Mouse (Mus musculus): ENCODE data around the gene Chd3. TPM values are rescaled to one million over a fixed set of nuclear protein-coding genes. Genes with fewer than 3 reads are reported as not detected.

Chd3 gene
- total and polyA plus RNA-seq, 2 experiments from 2014 or later = 58.9 to 298 TPM

DNA sequence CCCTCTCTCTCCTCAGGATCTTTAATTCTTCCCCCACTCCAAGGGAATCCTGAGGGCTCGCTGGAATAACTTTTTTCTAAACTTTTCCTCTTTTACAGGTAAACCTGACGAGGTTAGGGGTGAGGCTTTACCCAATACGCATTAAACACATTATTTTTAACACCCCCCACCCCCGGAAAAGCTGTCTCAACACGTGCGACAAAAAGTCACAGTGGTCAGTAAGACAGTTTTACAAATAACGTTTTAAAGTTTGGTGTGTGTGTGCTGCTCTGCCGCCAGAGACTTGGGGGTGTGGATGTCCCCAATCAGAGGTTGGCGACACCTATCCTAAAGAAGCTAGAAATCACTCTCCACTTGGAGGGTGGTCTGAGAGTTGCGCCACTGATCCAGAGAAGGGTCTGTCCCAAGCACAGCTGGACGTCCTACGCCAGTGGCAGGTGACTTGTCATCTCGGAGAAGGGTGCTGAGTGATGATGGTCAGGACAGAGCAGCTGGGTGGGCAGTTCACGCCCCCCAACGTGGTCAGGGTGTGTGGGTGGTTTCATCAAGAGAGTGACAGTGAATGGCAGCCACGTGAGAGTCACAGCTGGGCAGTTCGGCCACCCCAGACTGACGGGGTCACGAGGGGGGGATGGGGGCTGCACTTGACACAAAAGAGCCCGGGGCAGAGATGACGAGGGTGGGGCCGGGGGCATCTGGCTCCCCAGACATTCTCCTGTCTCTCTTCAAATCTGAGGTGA, 1.4 kb downstream of the Chd3 start:
- H3K9me3 ChIP-seq (ENCODE audit: low read length) = no peaks in the 10 kb centered on the region
- H3K4me2 ChIP-seq (ENCODE audit: low read depth, low read length, poor library complexity, severe bottlenecking) = peak overlapping the region; percentile 88
- H3K27ac ChIP-seq (ENCODE audit: low read depth, low read length) = peak overlapping the region; percentile 99
- peaks cover 18% of the 10 kb centered on the region for H3K4me1 ChIP-seq (ENCODE audit: insufficient read depth, low read length)
- no peak for TF ChIP-seq CTCF (IDR thresholded peaks at IDR 0.05)
- H3K27me3 ChIP-seq (ENCODE audit: insufficient read depth, low read length) = no peaks in the 10 kb centered on the region
- H3K4me3 ChIP-seq (ENCODE audit: low read depth, low read length) = peak overlapping the region; percentile 89
- WGBS = 1% methylated on average over 22 of the region's 22 CpGs
- peak overlapping the region; percentile 100 for H3K9ac ChIP-seq (replicated peaks; ENCODE audit: low read length, poor library complexity, severe bottlenecking)
- peaks cover 12% of the 10 kb centered on the region; the same call in 1 of the 2 replicates for H3K36me3 ChIP-seq (ENCODE audit: insufficient read depth, low read length)
- ATAC-seq (ENCODE audit: low FRiP score) = no peak
- no peak for DNase-seq (ENCODE audit: low spot score)

GRCm38 (mm10) chr11:69366855-69367615, 2.2 kb downstream of the Chd3 start:
- ATAC-seq (ENCODE audit: low FRiP score) (no peak), DNase-seq (ENCODE audit: low spot score) (peak; percentile 52)
- H3K27me3 ChIP-seq (ENCODE audit: insufficient read depth, low read length) = no peaks in the 10 kb centered on the region
- peak overlapping the region; percentile 99 for H3K27ac ChIP-seq (ENCODE audit: low read depth, low read length)
- H3K9me3 ChIP-seq (ENCODE audit: low read length) = no peaks in the 10 kb centered on the region
- peak overlapping the region; percentile 88 for H3K4me2 ChIP-seq (ENCODE audit: low read depth, low read length, poor library complexity, severe bottlenecking)
- H3K9ac ChIP-seq (replicated peaks; ENCODE audit: low read length, poor library complexity, severe bottlenecking) = peak overlapping the region; percentile 50
- peaks cover 17% of the 10 kb centered on the region for H3K36me3 ChIP-seq (ENCODE audit: insufficient read depth, low read length)
- peaks cover 18% of the 10 kb centered on the region for H3K4me1 ChIP-seq (ENCODE audit: insufficient read depth, low read length)
- peak overlapping the region; percentile 89 for H3K4me3 ChIP-seq (ENCODE audit: low read depth, low read length)
- peak; percentile 7; the same call in 1 of the 2 replicates for TF ChIP-seq CTCF (IDR thresholded peaks at IDR 0.05)
- WGBS = under 1% methylated on average over 22 of the region's 22 CpGs

DNA sequence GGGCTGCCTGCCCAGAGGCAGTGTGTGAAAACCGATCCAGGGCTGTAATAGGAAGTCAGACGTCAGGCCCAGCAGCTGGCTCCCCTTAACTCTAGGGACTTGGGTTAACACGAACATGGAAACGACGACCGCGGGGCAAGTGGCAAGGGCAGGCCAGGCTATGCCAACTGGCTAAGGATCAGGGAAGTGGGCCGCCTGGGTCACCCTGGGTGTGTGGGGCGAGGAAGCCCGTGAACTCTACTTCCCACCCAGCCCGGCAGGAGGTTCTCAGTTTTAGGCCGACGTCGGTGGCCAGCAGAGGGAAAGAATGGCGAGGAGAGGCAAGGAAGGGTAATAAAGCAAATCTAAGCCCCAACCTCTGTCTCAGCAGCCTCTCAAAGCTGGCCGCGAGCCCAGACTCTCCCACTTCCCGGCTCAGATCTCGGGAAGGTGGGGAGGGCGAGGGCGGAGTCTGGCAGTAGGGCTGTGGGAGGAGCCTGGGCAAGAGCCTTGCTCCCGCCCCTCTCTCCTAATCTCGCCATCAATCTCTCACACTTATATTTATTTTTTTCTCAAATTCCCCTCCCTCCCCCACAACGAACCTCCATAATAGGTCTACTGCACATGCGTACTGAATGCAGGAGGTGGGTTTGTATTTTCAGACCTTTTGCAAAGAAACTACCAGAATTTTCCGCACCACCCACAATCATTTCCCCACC, 2.9 kb downstream of the Chd3 start:
- peaks cover 14% of the 10 kb centered on the region for H3K4me1 ChIP-seq (ENCODE audit: insufficient read depth, low read length)
- H3K9ac ChIP-seq (replicated peaks; ENCODE audit: low read length, poor library complexity, severe bottlenecking) = peak overlapping the region; percentile 52
- H3K9me3 ChIP-seq (ENCODE audit: low read length) = no peaks in the 10 kb centered on the region
- peak; percentile 97 for DNase-seq (ENCODE audit: low spot score)
- peak overlapping the region; percentile 88 for H3K4me2 ChIP-seq (ENCODE audit: low read depth, low read length, poor library complexity, severe bottlenecking)
- WGBS = 2% methylated on average over 26 of the region's 26 CpGs
- peak overlapping the region; percentile 89 for H3K4me3 ChIP-seq (ENCODE audit: low read depth, low read length)
- peak overlapping the region; percentile 99 for H3K27ac ChIP-seq (ENCODE audit: low read depth, low read length)
- H3K27me3 ChIP-seq (ENCODE audit: insufficient read depth, low read length) = no peaks in the 10 kb centered on the region
- H3K36me3 ChIP-seq (ENCODE audit: insufficient read depth, low read length) = peaks cover 24% of the 10 kb centered on the region
- peak; percentile 82 for ATAC-seq (ENCODE audit: low FRiP score)
- TF ChIP-seq CTCF (IDR thresholded peaks at IDR 0.05) = peak; percentile 39

DNA sequence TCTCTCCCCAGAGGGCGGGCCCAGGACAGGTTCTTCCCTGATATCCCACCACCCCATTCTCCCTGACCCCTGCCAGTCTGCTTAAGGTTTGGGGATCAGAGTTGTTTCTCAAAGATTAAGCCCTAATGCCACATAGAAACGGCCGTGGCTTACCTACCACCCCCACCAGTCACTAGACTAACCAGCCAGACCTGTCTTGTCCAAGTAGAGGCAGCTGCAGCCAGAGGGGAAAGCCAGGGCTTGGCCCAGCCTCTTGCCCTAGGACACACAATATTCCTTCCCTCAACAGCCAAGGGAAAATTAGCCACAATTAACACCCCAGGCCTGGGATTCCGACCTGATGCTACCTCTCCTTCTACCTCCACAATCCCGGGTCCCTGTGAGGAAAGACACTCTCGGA, 3.5 kb downstream of the Chd3 start:
- H3K36me3 ChIP-seq (ENCODE audit: insufficient read depth, low read length) = peaks cover 30% of the 10 kb centered on the region
- ATAC-seq (ENCODE audit: low FRiP score) = no peak
- no peak for DNase-seq (ENCODE audit: low spot score)
- peak overlapping the region; percentile 89 for H3K4me3 ChIP-seq (ENCODE audit: low read depth, low read length)
- no peaks in the 10 kb centered on the region for H3K9me3 ChIP-seq (ENCODE audit: low read length)
- H3K4me1 ChIP-seq (ENCODE audit: insufficient read depth, low read length) = peaks cover 12% of the 10 kb centered on the region
- H3K4me2 ChIP-seq (ENCODE audit: low read depth, low read length, poor library complexity, severe bottlenecking) = peak overlapping the region; percentile 88
- 19% methylated on average over 6 of the region's 6 CpGs for WGBS
- H3K27me3 ChIP-seq (ENCODE audit: insufficient read depth, low read length) = no peaks in the 10 kb centered on the region
- H3K27ac ChIP-seq (ENCODE audit: low read depth, low read length) = peak overlapping the region; percentile 99
- H3K9ac ChIP-seq (replicated peaks; ENCODE audit: low read length, poor library complexity, severe bottlenecking) = peak overlapping the region; percentile 52
- TF ChIP-seq CTCF (IDR thresholded peaks at IDR 0.05) = no peak

GRCm38 (mm10) chr11:69364910-69365309, 4.3 kb downstream of the Chd3 start:
- 7% methylated on average over 6 of the region's 6 CpGs for WGBS

More at GRCm38 (mm10) chr11:69364910-69365309, 4.3 kb downstream of the Chd3 start:
- H3K36me3 ChIP-seq (ENCODE audit: insufficient read depth, low read length) = peaks cover 38% of the 10 kb centered on the region
- DNase-seq (ENCODE audit: low spot score) (peak; percentile 92), ATAC-seq (ENCODE audit: low FRiP score) (peak; percentile 55)
- no peak overlapping the region for H3K4me3 ChIP-seq (ENCODE audit: low read depth, low read length)
- TF ChIP-seq CTCF (IDR thresholded peaks at IDR 0.05) = no peak
- peak overlapping the region; percentile 99; the same call in 1 of the 2 replicates for H3K27ac ChIP-seq (ENCODE audit: low read depth, low read length)
- no peaks in the 10 kb centered on the region for H3K27me3 ChIP-seq (ENCODE audit: insufficient read depth, low read length)
- 0 out of 2 replicates have a peak overlapping the region, but pooled peaks have one; percentile 52 for H3K9ac ChIP-seq (replicated peaks; ENCODE audit: low read length, poor library complexity, severe bottlenecking)
- H3K4me2 ChIP-seq (ENCODE audit: low read depth, low read length, poor library complexity, severe bottlenecking) = peak overlapping the region; percentile 88; the same call in 1 of the 2 replicates
- H3K9me3 ChIP-seq (ENCODE audit: low read length) = no peaks in the 10 kb centered on the region
- peaks cover 12% of the 10 kb centered on the region for H3K4me1 ChIP-seq (ENCODE audit: insufficient read depth, low read length)

Measured in midbrain, postnatal 0 days (tissue).